Mouse (Mus musculus) limb, embryonic 11.5 days (tissue): Measurements from ENCODE around the gene Pde4d. TPM values are rescaled to one million over a fixed set of nuclear protein-coding genes. Genes with fewer than 3 reads are reported as not detected.
A peak's percentile ranks its signal among the peaks of the same experiment; 100 is the strongest.

ENCODE experiments used
- ATAC-seq: fragments of 200-750 bp; cut with Nextera tagmentation; 2 replicates; pipeline ENCODE4 v1.8.0; 2017; ENCODE audit warnings: low read depth; ENCODE audit not compliant: insufficient number of reproducible peaks, low FRiP score, low TSS enrichment
- DNase-seq: peaks from one replicate; pipeline ENCODE4 v3.0.0-alpha.2; 2015; ENCODE audit warnings: low spot score
- H3K27ac ChIP-seq: fragments of 300-500 bp; sonication (generic); replicated peaks from 2 replicates; pipeline ENCODE4 v1.5.1; 2014; ENCODE audit warnings: low read depth, mild to moderate bottlenecking, low read length
- H3K27me3 ChIP-seq: fragments of 300-500 bp; sonication (generic); 2 replicates; pipeline ENCODE4 v1.6.1; 2014; ENCODE audit warnings: mild to moderate bottlenecking, low read length, mixed read lengths; ENCODE audit not compliant: control insufficient read depth, insufficient read depth
- H3K36me3 ChIP-seq: fragments of 300-500 bp; sonication (generic); 2 replicates; pipeline ENCODE4 v1.6.1; 2014; ENCODE audit warnings: mild to moderate bottlenecking, low read length, moderate library complexity, mixed read lengths; ENCODE audit not compliant: control insufficient read depth, insufficient read depth
- H3K4me1 ChIP-seq: fragments of 300-500 bp; sonication (generic); 2 replicates; pipeline ENCODE4 v1.6.1; 2014; ENCODE audit warnings: low read length, mixed read lengths; ENCODE audit not compliant: control insufficient read depth, insufficient read depth
- H3K4me2 ChIP-seq: fragments of 300-500 bp; sonication (generic); 2 replicates; pipeline ENCODE4 v1.6.1; 2014; ENCODE audit warnings: low read depth, mild to moderate bottlenecking, moderate library complexity; ENCODE audit not compliant: severe bottlenecking
- H3K4me3 ChIP-seq: fragments of 300-500 bp; sonication (generic); 2 replicates; pipeline ENCODE4 v1.5.1; 2014; ENCODE audit warnings: low read depth, low read length
- H3K9ac ChIP-seq: fragments of 300-500 bp; sonication (generic); 2 replicates; pipeline ENCODE4 v1.6.1; 2014; ENCODE audit warnings: mild to moderate bottlenecking, low read length
- H3K9me3 ChIP-seq: fragments of 300-500 bp; sonication (generic); 2 replicates; pipeline ENCODE4 v1.6.1; 2016; ENCODE audit warnings: low read length; ENCODE audit not compliant: control insufficient read depth
- WGBS: fragments of 180-500 bp; shearing (Covaris S2); extraction: QIAGEN DNeasy Blood & Tissue Kit; methylation state at CpG from one replicate; pipeline ENCODE4 v1.1.7; 2014; 5-methylcytosine and 5-hydroxymethylcytosine counted together
- polyA plus RNA-seq: library from polyadenylated mRNA; unstranded; fragments of >200 nt; fragmentation: Nextera tagmentation; extraction: Ambion mirVana; gene quantifications from 2 replicates; pipeline ENCODE4 v1.2.1, GENCODE M21; 2014

The Pde4d gene
- polyA plus RNA-seq, 1 experiment from 2014 or later, result 13.3 TPM

GRCm38 (mm10) chr13:109623201-109623600, 1173.5 kb downstream of the Pde4d start:
- Histone ChIP-seq H3K36me3 (no peaks in the 10 kb centered on the region), H3K27me3 (no peaks in the 10 kb centered on the region), H3K4me2 (no peak overlapping the region), H3K27ac (no peak overlapping the region), H3K9ac (no peak overlapping the region), H3K4me3 (no peak overlapping the region), H3K4me1 (no peaks in the 10 kb centered on the region), H3K9me3 (no peaks in the 10 kb centered on the region)
- ATAC-seq, result no peak
- WGBS, result 78% methylated on average over 2 of the region's 2 CpGs
- no peak for DNase-seq

GRCm38 (mm10) chr13:109624772-109625349, 1175.1 kb downstream of the Pde4d start:
- Histone ChIP-seq H3K9me3 (no peaks in the 10 kb centered on the region), H3K4me3 (no peak overlapping the region), H3K36me3 (no peaks in the 10 kb centered on the region), H3K27me3 (no peaks in the 10 kb centered on the region), H3K27ac (no peak overlapping the region), H3K9ac (no peak overlapping the region), H3K4me1 (no peaks in the 10 kb centered on the region), H3K4me2 (no peak overlapping the region)
- DNase-seq, result no peak
- ATAC-seq, result no peak
- 86% methylated on average over 11 of the region's 11 CpGs for WGBS

- H3K27ac ChIP-seq, result no peak overlapping the region
- no peak overlapping the region for H3K4me2 ChIP-seq
- H3K4me1 ChIP-seq, result no peaks in the 10 kb centered on the region
- H3K9ac ChIP-seq, result no peak overlapping the region
- WGBS, result 79% methylated on average over 18 of the region's 18 CpGs
- H3K27me3 ChIP-seq, result no peaks in the 10 kb centered on the region
- H3K36me3 ChIP-seq, result no peaks in the 10 kb centered on the region
- ATAC-seq, result no peak
- no peak overlapping the region for H3K4me3 ChIP-seq
- H3K9me3 ChIP-seq, result no peaks in the 10 kb centered on the region
- DNase-seq, result no peak
Measured at GRCm38 (mm10) chr13:109625466-109626129, 1175.8 kb downstream of the Pde4d start.

GRCm38 (mm10) chr13:109627265-109627664, 1177.5 kb downstream of the Pde4d start:
- 72% methylated on average over 2 of the region's 2 CpGs for WGBS
- ATAC-seq (no peak), DNase-seq (no peak)
- Histone ChIP-seq H3K36me3 (no peaks in the 10 kb centered on the region), H3K9ac (no peak overlapping the region), H3K27ac (no peak overlapping the region), H3K4me1 (peaks cover 5% of the 10 kb centered on the region), H3K4me2 (no peak overlapping the region), H3K4me3 (no peak overlapping the region), H3K9me3 (no peaks in the 10 kb centered on the region), H3K27me3 (no peaks in the 10 kb centered on the region)

- DNase-seq, result no peak
- Histone ChIP-seq H3K36me3 (no peaks in the 10 kb centered on the region), H3K9ac (no peak overlapping the region), H3K9me3 (no peaks in the 10 kb centered on the region), H3K27me3 (no peaks in the 10 kb centered on the region), H3K4me3 (no peak overlapping the region), H3K27ac (no peak overlapping the region), H3K4me2 (no peak overlapping the region), H3K4me1 (peaks cover 12% of the 10 kb centered on the region)
- ATAC-seq, result no peak
- 97% methylated on average over 4 of the region's 4 CpGs for WGBS
Measured at GRCm38 (mm10) chr13:109628606-109629005, 1178.9 kb downstream of the Pde4d start.

GRCm38 (mm10) chr13:109629216-109629615, 1179.5 kb downstream of the Pde4d start:
- Histone ChIP-seq H3K4me1 (peaks cover 12% of the 10 kb centered on the region), H3K9me3 (no peaks in the 10 kb centered on the region), H3K36me3 (no peaks in the 10 kb centered on the region), H3K4me3 (no peak overlapping the region), H3K9ac (no peak overlapping the region), H3K4me2 (no peak overlapping the region), H3K27me3 (no peaks in the 10 kb centered on the region), H3K27ac (no peak overlapping the region)
- WGBS, result 88% methylated on average over 5 of the region's 5 CpGs
- DNase-seq (no peak), ATAC-seq (no peak)

GRCm38 (mm10) chr13:109631399-109632026, 1181.8 kb downstream of the Pde4d start:
- no peak for DNase-seq
- no peaks in the 10 kb centered on the region for H3K9me3 ChIP-seq
- peaks cover 12% of the 10 kb centered on the region for H3K4me1 ChIP-seq
- no peak for ATAC-seq
- H3K36me3 ChIP-seq, result no peaks in the 10 kb centered on the region
- no peak overlapping the region for H3K27ac ChIP-seq
- no peak overlapping the region for H3K4me2 ChIP-seq
- no peak overlapping the region for H3K9ac ChIP-seq
- H3K27me3 ChIP-seq, result no peaks in the 10 kb centered on the region
- 36% methylated on average over 10 of the region's 10 CpGs for WGBS
- H3K4me3 ChIP-seq, result no peak overlapping the region

- no peak overlapping the region for H3K27ac ChIP-seq
- no peaks in the 10 kb centered on the region for H3K36me3 ChIP-seq
- peak overlapping the region; percentile 13; the same call in 1 of the 2 replicates for H3K4me2 ChIP-seq
- H3K4me1 ChIP-seq, result peaks cover 12% of the 10 kb centered on the region
- no peak overlapping the region for H3K4me3 ChIP-seq
- no peaks in the 10 kb centered on the region for H3K27me3 ChIP-seq
- H3K9ac ChIP-seq, result no peak overlapping the region
- WGBS, result 3% methylated on average over 7 of the region's 7 CpGs
- DNase-seq (peak; percentile 50), ATAC-seq (peak; percentile 45; the same call in 1 of the 2 replicates)
- no peaks in the 10 kb centered on the region for H3K9me3 ChIP-seq
Measured at GRCm38 (mm10) chr13:109632387-109633036, 1182.8 kb downstream of the Pde4d start.
